Mouse (Mus musculus) limb, embryonic 14.5 days (tissue): ENCODE results near the gene Chst11. TPM values are rescaled to one million over a fixed set of nuclear protein-coding genes. Genes with fewer than 3 reads are reported as not detected.

Experiments used
- ATAC-seq: fragments of 200-750 bp; cut with Nextera tagmentation; 2 replicates; pipeline ENCODE4 v1.8.0; 2017; ENCODE audit warnings: low read depth, moderate number of reproducible peaks, moderate TSS enrichment; ENCODE audit not compliant: low FRiP score
- DNase-seq: peaks from one replicate; pipeline ENCODE4 v3.0.0-alpha.2; 2015; ENCODE audit warnings: low spot score
- H3K27ac ChIP-seq: fragments of 300-500 bp; sonication (generic); replicated peaks from 2 replicates; pipeline ENCODE4 v1.5.1; 2014; ENCODE audit warnings: low read depth, mild to moderate bottlenecking, low read length, moderate library complexity, mixed read lengths
- H3K27me3 ChIP-seq: fragments of 300-500 bp; sonication (generic); 2 replicates; pipeline ENCODE4 v1.6.1; 2014; ENCODE audit warnings: low read length, mixed read lengths; ENCODE audit not compliant: control insufficient read depth, insufficient read depth
- H3K36me3 ChIP-seq: fragments of 300-500 bp; sonication (generic); 2 replicates; pipeline ENCODE4 v1.6.1; 2014; ENCODE audit warnings: mild to moderate bottlenecking, low read length, moderate library complexity, mixed read lengths; ENCODE audit not compliant: control insufficient read depth, insufficient read depth
- H3K4me1 ChIP-seq: fragments of 300-500 bp; sonication (generic); 2 replicates; pipeline ENCODE4 v1.6.1; 2014; ENCODE audit warnings: antibody characterized with exemption, low read length, mixed read lengths; ENCODE audit not compliant: control insufficient read depth, insufficient read depth
- H3K4me2 ChIP-seq: fragments of 300-500 bp; sonication (generic); replicated peaks from 2 replicates; pipeline ENCODE4 v1.6.1; 2014; ENCODE audit warnings: low read depth, mild to moderate bottlenecking, low read length, moderate library complexity; ENCODE audit not compliant: severe bottlenecking
- H3K4me3 ChIP-seq: fragments of 300-500 bp; sonication (generic); replicated peaks from 2 replicates; pipeline ENCODE4 v1.5.1; 2014; ENCODE audit warnings: low read length
- H3K9ac ChIP-seq: fragments of 300-500 bp; sonication (generic); 2 replicates; pipeline ENCODE4 v1.6.1; 2014; ENCODE audit warnings: mild to moderate bottlenecking, low read depth, low read length, moderate library complexity; ENCODE audit not compliant: severe bottlenecking
- H3K9me3 ChIP-seq: fragments of 300-500 bp; sonication (generic); 2 replicates; pipeline ENCODE4 v1.6.1; 2016; ENCODE audit warnings: low read length; ENCODE audit not compliant: control insufficient read depth
- POLR2A ChIP-seq: fragments of 200-500 bp; IDR thresholded peaks from 2 replicates; pipeline ENCODE4 v1.8.0; 2012; ENCODE audit warnings: inconsistent platforms, mild to moderate bottlenecking, moderate library complexity, borderline replicate concordance; ENCODE audit not compliant: insufficient read depth, insufficient read length; ENCODE audit errors: extremely low read depth
- WGBS: fragments of 180-500 bp; shearing (Covaris S2); extraction: QIAGEN DNeasy Blood & Tissue Kit; methylation state at CpG from one replicate; pipeline ENCODE4 v1.1.7; 2014; 5-methylcytosine and 5-hydroxymethylcytosine counted together
- polyA plus RNA-seq, 2 experiments: library from polyadenylated mRNA; depleted of rRNA in 1 of 2; stranded (reverse) in 1 of 2; unstranded in 1 of 2; fragments of >200 nt; fragmentation: Nextera tagmentation in 1 of 2; extraction: Ambion mirVana in 1 of 2; gene quantifications; 2 replicates each; pipeline versions ENCODE4 v1.2.1 to v1.2.3; 2012 to 2014

The Chst11 gene
- polyA plus RNA-seq, 2 experiments = 5.2 to 27.6 TPM

GRCm38 (mm10) chr10:83094821-83095725, 109.8 kb downstream of the Chst11 start:
- Histone ChIP-seq H3K4me2 (no peak overlapping the region), H3K9me3 (no peaks in the 10 kb centered on the region), H3K27ac (no peak overlapping the region), H3K9ac (no peak overlapping the region), H3K4me3 (no peak overlapping the region), H3K36me3 (no peaks in the 10 kb centered on the region), H3K4me1 (peaks cover 7% of the 10 kb centered on the region; the same call in 1 of the 2 replicates), H3K27me3 (no peaks in the 10 kb centered on the region)
- DNase-seq (no peak), ATAC-seq (no peak)
- no peak for TF ChIP-seq POLR2A
- 77% methylated on average over 16 of the region's 16 CpGs for WGBS

GRCm38 (mm10) chr10:83096257-83096656, 111.0 kb downstream of the Chst11 start:
- H3K9ac ChIP-seq = no peak overlapping the region
- H3K4me1 ChIP-seq = peaks cover 14% of the 10 kb centered on the region; the same call in 1 of the 2 replicates
- H3K4me2 ChIP-seq = no peak overlapping the region
- H3K4me3 ChIP-seq = no peak overlapping the region
- H3K27ac ChIP-seq = no peak overlapping the region
- no peaks in the 10 kb centered on the region for H3K27me3 ChIP-seq
- TF ChIP-seq POLR2A = no peak
- no peaks in the 10 kb centered on the region for H3K36me3 ChIP-seq
- DNase-seq (no peak), ATAC-seq (no peak)
- 92% methylated on average over 6 of the region's 6 CpGs for WGBS
- H3K9me3 ChIP-seq = no peaks in the 10 kb centered on the region

GRCm38 (mm10) chr10:83098940-83099339, 113.6 kb downstream of the Chst11 start:
- Histone ChIP-seq H3K27me3 (no peaks in the 10 kb centered on the region), H3K9ac (no peak overlapping the region), H3K4me1 (peaks cover 22% of the 10 kb centered on the region), H3K36me3 (no peaks in the 10 kb centered on the region), H3K4me2 (no peak overlapping the region), H3K9me3 (no peaks in the 10 kb centered on the region), H3K27ac (no peak overlapping the region), H3K4me3 (no peak overlapping the region)
- DNase-seq (no peak), ATAC-seq (no peak)
- 56% methylated on average over 10 of the region's 10 CpGs for WGBS
- no peak for TF ChIP-seq POLR2A

- H3K4me2 ChIP-seq = no peak overlapping the region
- H3K36me3 ChIP-seq = no peaks in the 10 kb centered on the region
- WGBS = 93% methylated on average over 3 of the region's 3 CpGs
- no peak for DNase-seq
- ATAC-seq = no peak
- H3K27ac ChIP-seq = no peak overlapping the region
- no peak overlapping the region for H3K9ac ChIP-seq
- H3K4me1 ChIP-seq = peaks cover 22% of the 10 kb centered on the region
- H3K4me3 ChIP-seq = no peak overlapping the region
- H3K9me3 ChIP-seq = no peaks in the 10 kb centered on the region
- no peak for TF ChIP-seq POLR2A
- no peaks in the 10 kb centered on the region for H3K27me3 ChIP-seq
These were observed 114.4 kb downstream of the Chst11 start for GRCm38 (mm10) chr10:83099669-83100068.

- Histone ChIP-seq H3K27me3 (no peaks in the 10 kb centered on the region), H3K9me3 (no peaks in the 10 kb centered on the region), H3K4me3 (no peak overlapping the region), H3K4me1 (peaks cover 22% of the 10 kb centered on the region), H3K27ac (no peak overlapping the region), H3K4me2 (no peak overlapping the region), H3K9ac (no peak overlapping the region), H3K36me3 (no peaks in the 10 kb centered on the region)
- no peak for ATAC-seq
- DNase-seq = no peak
- 23% methylated on average over 8 of the region's 8 CpGs for WGBS
- TF ChIP-seq POLR2A = no peak
These were observed 115.6 kb downstream of the Chst11 start for GRCm38 (mm10) chr10:83100890-83101289.
